Mouse (Mus musculus) intestine, embryonic 14.5 days (tissue): Measurements from ENCODE around the gene Dnaja1. TPM values are rescaled to one million over a fixed set of nuclear protein-coding genes. Genes with fewer than 3 reads are reported as not detected.

Experiments used
- ATAC-seq: fragments of 200-750 bp; cut with Nextera tagmentation; replicated peaks from 2 replicates; pipeline ENCODE4 v1.8.0; 2017; ENCODE audit warnings: low read depth, moderate number of reproducible peaks, moderate TSS enrichment, moderate library complexity; ENCODE audit not compliant: low FRiP score, low TSS enrichment
- DNase-seq: peaks from one replicate; pipeline ENCODE4 v3.0.0-alpha.2; 2018; ENCODE audit warnings: low spot score
- H3K27ac ChIP-seq: fragments of 300-500 bp; sonication (generic); 2 replicates; pipeline ENCODE4 v1.5.1; 2014; ENCODE audit warnings: low read depth, mild to moderate bottlenecking, control low read depth
- H3K27me3 ChIP-seq: fragments of 300-500 bp; sonication (generic); replicated peaks from 2 replicates; pipeline ENCODE4 v1.6.1; 2014; ENCODE audit warnings: low read length, control low read depth; ENCODE audit not compliant: control insufficient read depth, insufficient read depth
- H3K36me3 ChIP-seq: fragments of 300-500 bp; sonication (generic); 2 replicates; pipeline ENCODE4 v1.6.1; 2014; ENCODE audit warnings: low read length, control low read depth; ENCODE audit not compliant: control insufficient read depth, insufficient read depth
- H3K4me1 ChIP-seq: fragments of 300-500 bp; sonication (generic); replicated peaks from 2 replicates; pipeline ENCODE4 v1.6.1; 2014; ENCODE audit warnings: low read length, control low read depth, mixed read lengths; ENCODE audit not compliant: control insufficient read depth, insufficient read depth
- H3K4me2 ChIP-seq: fragments of 300-500 bp; sonication (generic); 2 replicates; pipeline ENCODE4 v1.6.1; 2014; ENCODE audit warnings: low read length
- H3K4me3 ChIP-seq: fragments of 300-500 bp; sonication (generic); 2 replicates; pipeline ENCODE4 v1.5.1; 2014; ENCODE audit warnings: low read depth, low read length, control low read depth, mixed read lengths
- H3K9ac ChIP-seq: fragments of 300-500 bp; sonication (generic); 2 replicates; pipeline ENCODE4 v1.6.1; 2014; ENCODE audit warnings: mild to moderate bottlenecking, low read length
- H3K9me3 ChIP-seq: fragments of 300-500 bp; sonication (generic); 2 replicates; pipeline ENCODE4 v1.6.1; 2016; ENCODE audit warnings: low read length, control low read depth; ENCODE audit not compliant: control insufficient read depth
- WGBS: fragments of 180-500 bp; shearing (Covaris S2); extraction: QIAGEN DNeasy Blood & Tissue Kit; methylation state at CpG from one replicate; pipeline ENCODE4 v1.1.7; 2014; 5-methylcytosine and 5-hydroxymethylcytosine counted together
- polyA plus RNA-seq: library from polyadenylated mRNA; unstranded; fragments of >200 nt; fragmentation: Nextera tagmentation; extraction: Ambion mirVana; gene quantifications from 2 replicates; pipeline ENCODE4 v1.2.1, GENCODE M21; 2014

The Dnaja1 gene
- polyA plus RNA-seq, 1 experiment from 2014 or later: 338 TPM

- Histone ChIP-seq H3K4me1 (peaks cover 5% of the 10 kb centered on the region; the same call in 1 of the 2 replicates), H3K27me3 (no peaks in the 10 kb centered on the region), H3K4me2 (peak overlapping the region; percentile 40), H3K4me3 (0 out of 2 replicates have a peak overlapping the region, but pooled peaks have one; percentile 2), H3K9ac (no peak overlapping the region), H3K36me3 (no peaks in the 10 kb centered on the region), H3K9me3 (no peaks in the 10 kb centered on the region), H3K27ac (peak overlapping the region; percentile 73; the same call in 1 of the 2 replicates)
- DNase-seq (peak; percentile 91), ATAC-seq (peak; percentile 57)
- WGBS: 20% methylated on average over 12 of the region's 12 CpGs
These were observed 52.6 kb downstream of the Dnaja1 start for GRCm38 (mm10) chr4:40774279-40775259.

GRCm38 (mm10) chr4:40776416-40776815 lies 54.5 kb downstream of the Dnaja1 start:
- Histone ChIP-seq H3K27me3 (no peaks in the 10 kb centered on the region), H3K9ac (no peak overlapping the region), H3K4me2 (no peak overlapping the region), H3K36me3 (no peaks in the 10 kb centered on the region), H3K4me1 (peaks cover 8% of the 10 kb centered on the region; the same call in 1 of the 2 replicates), H3K9me3 (no peaks in the 10 kb centered on the region), H3K27ac (no peak overlapping the region), H3K4me3 (no peak overlapping the region)
- 86% methylated on average over 4 of the region's 4 CpGs for WGBS
- DNase-seq (no peak), ATAC-seq (no peak)

GRCm38 (mm10) chr4:40777116-40777515 lies 55.2 kb downstream of the Dnaja1 start:
- Histone ChIP-seq H3K27ac (no peak overlapping the region), H3K9ac (no peak overlapping the region)
- no peak for DNase-seq

GRCm38 (mm10) chr4:40778656-40779055 lies 56.7 kb downstream of the Dnaja1 start:
- H3K4me2 ChIP-seq: no peak overlapping the region
- H3K36me3 ChIP-seq: no peaks in the 10 kb centered on the region
- no peak overlapping the region for H3K4me3 ChIP-seq
- WGBS: 84% methylated on average over 6 of the region's 6 CpGs
- peaks cover 12% of the 10 kb centered on the region for H3K4me1 ChIP-seq
- no peaks in the 10 kb centered on the region for H3K27me3 ChIP-seq
- no peak overlapping the region for H3K9ac ChIP-seq
- ATAC-seq (no peak), DNase-seq (no peak)
- H3K9me3 ChIP-seq: no peaks in the 10 kb centered on the region
- H3K27ac ChIP-seq: no peak overlapping the region

More at GRCm38 (mm10) chr4:40777116-40777515, 55.2 kb downstream of the Dnaja1 start:
- Histone ChIP-seq H3K4me2 (no peak overlapping the region), H3K27me3 (no peaks in the 10 kb centered on the region), H3K9me3 (no peaks in the 10 kb centered on the region), H3K36me3 (no peaks in the 10 kb centered on the region), H3K4me3 (no peak overlapping the region), H3K4me1 (peaks cover 12% of the 10 kb centered on the region)
- ATAC-seq: no peak
- 35% methylated on average over 2 of the region's 2 CpGs for WGBS

- no peaks in the 10 kb centered on the region for H3K27me3 ChIP-seq
- H3K27ac ChIP-seq: no peak overlapping the region
- 17% methylated on average over 3 of the region's 3 CpGs for WGBS
- H3K9me3 ChIP-seq: no peaks in the 10 kb centered on the region
- ATAC-seq (no peak), DNase-seq (no peak)
- H3K9ac ChIP-seq: no peak overlapping the region
- no peak overlapping the region for H3K4me2 ChIP-seq
- no peaks in the 10 kb centered on the region for H3K36me3 ChIP-seq
- H3K4me1 ChIP-seq: peaks cover 7% of the 10 kb centered on the region
- no peak overlapping the region for H3K4me3 ChIP-seq
These were observed 59.2 kb downstream of the Dnaja1 start for GRCm38 (mm10) chr4:40781143-40781542.

GRCm38 (mm10) chr4:40781797-40782495 lies 60.0 kb downstream of the Dnaja1 start:
- H3K9ac ChIP-seq: no peak overlapping the region
- no peaks in the 10 kb centered on the region for H3K9me3 ChIP-seq
- H3K27me3 ChIP-seq: no peaks in the 10 kb centered on the region
- 31% methylated on average over 8 of the region's 8 CpGs for WGBS
- H3K4me1 ChIP-seq: peaks cover 7% of the 10 kb centered on the region
- no peak overlapping the region for H3K4me3 ChIP-seq
- no peak overlapping the region for H3K4me2 ChIP-seq
- no peak for ATAC-seq
- H3K36me3 ChIP-seq: no peaks in the 10 kb centered on the region
- DNase-seq: no peak
- H3K27ac ChIP-seq: no peak overlapping the region

GRCm38 (mm10) chr4:40783049-40783448 lies 61.1 kb downstream of the Dnaja1 start:
- peaks cover 7% of the 10 kb centered on the region for H3K4me1 ChIP-seq
- H3K4me3 ChIP-seq: no peak overlapping the region
- no peak overlapping the region for H3K9ac ChIP-seq
- H3K9me3 ChIP-seq: no peaks in the 10 kb centered on the region
- H3K4me2 ChIP-seq: no peak overlapping the region
- no peak for ATAC-seq
- 82% methylated on average over 4 of the region's 4 CpGs for WGBS
- H3K27me3 ChIP-seq: no peaks in the 10 kb centered on the region
- DNase-seq: no peak
- no peak overlapping the region for H3K27ac ChIP-seq
- no peaks in the 10 kb centered on the region for H3K36me3 ChIP-seq

- DNase-seq: no peak
- no peaks in the 10 kb centered on the region for H3K27me3 ChIP-seq
- WGBS: 60% methylated on average over 10 of the region's 10 CpGs
- no peaks in the 10 kb centered on the region for H3K9me3 ChIP-seq
- no peak overlapping the region for H3K27ac ChIP-seq
- no peaks in the 10 kb centered on the region for H3K36me3 ChIP-seq
- H3K4me2 ChIP-seq: no peak overlapping the region
- H3K9ac ChIP-seq: no peak overlapping the region
- ATAC-seq: no peak
- H3K4me3 ChIP-seq: no peak overlapping the region
- H3K4me1 ChIP-seq: peaks cover 7% of the 10 kb centered on the region
These were observed 62.7 kb downstream of the Dnaja1 start for GRCm38 (mm10) chr4:40784556-40785169.
